Mouse (Mus musculus) inflammation-experienced regulatory T-cells (primary cell): ENCODE results near the gene Edf1. TPM values are rescaled to one million over a fixed set of nuclear protein-coding genes. Genes with fewer than 3 reads are reported as not detected.

ENCODE experiments used
- polyA plus RNA-seq, 2 experiments: library from polyadenylated mRNA; unstranded; fragments of 100-300 nt; shearing (Covaris generic); gene quantifications; one replicate each; pipeline ENCODE4 v1.2.1; 2017

Gene Edf1
- 100 to 1,000 TPM; 335 to 382 TPM for polyA plus RNA-seq

DNA sequence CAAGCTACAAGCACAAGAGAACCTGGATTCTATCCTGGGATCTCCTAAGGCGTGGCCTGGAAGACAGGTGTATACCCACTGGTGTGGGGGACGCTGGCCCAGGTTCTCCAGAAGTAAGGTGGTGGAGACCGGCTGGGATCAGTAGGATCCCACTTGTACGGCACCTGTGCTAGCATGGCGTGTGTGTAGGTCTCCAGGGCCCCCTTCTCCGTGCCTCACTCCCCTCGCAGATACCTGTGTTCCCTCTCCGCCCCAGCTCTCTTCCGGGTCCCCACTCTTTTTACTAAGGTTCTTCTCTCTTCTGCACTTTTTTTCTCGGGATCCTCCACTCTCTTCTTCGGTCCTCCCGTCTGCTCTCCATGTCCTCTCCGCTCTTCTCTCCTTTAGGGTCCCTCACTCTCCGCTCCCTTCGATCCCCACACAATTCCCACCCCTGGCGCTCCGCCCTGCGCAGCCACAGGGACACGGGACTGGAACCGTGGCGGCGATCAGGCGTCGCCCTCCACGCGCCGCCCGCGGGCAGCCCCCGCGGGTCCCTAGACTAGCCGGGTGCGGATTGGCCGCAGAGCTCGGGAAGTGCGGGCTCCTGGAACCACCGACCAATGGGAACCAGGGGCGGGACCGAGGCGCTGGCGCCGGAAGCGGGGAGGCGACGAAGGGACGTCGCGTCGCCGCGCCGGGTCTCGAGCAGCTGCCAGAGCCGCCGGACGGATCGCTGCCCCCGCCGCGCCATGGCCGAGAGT lies at the start of gene Edf1:
Gene Edf1, plus strand, starts transcription at position 627 of the 743 bp plus-strand sequence.

DNA sequence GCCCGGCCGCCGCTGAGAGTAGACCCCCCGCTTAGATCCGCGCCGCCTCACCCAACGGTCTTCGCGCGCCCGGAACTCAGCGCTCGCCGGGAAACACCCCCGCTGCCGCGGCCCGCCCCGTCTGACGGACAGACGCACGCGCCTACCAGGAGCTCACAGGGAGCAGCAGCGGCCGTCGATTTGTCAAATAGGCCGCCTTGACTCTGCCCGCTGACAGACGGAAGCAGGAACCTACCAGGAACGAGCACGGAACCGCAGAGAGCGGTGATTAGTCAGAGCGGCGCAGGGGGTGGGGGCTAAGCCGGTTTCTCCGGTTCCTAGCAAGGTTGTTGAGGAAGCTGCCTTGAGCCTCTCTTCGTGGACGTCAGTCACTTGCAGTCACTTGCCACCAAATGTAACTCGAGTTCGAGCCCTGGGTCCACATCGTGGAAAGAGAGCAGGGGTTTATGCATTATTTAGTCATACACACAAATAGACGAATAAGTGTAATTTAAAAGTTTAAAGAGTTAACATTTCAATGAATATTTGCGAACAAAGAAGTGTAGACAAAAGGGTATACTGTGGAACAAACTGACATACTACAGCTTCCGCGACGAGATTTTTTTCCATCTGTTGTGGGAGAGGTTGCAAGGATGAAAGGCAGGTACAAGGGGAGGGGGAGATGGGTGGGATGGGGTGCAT lies 10.7 kb upstream of the Edf1 start, which contains the start of gene Traf2:
Gene Traf2, minus strand, starts transcription at position 130 of the 681 bp plus-strand sequence.

DNA sequence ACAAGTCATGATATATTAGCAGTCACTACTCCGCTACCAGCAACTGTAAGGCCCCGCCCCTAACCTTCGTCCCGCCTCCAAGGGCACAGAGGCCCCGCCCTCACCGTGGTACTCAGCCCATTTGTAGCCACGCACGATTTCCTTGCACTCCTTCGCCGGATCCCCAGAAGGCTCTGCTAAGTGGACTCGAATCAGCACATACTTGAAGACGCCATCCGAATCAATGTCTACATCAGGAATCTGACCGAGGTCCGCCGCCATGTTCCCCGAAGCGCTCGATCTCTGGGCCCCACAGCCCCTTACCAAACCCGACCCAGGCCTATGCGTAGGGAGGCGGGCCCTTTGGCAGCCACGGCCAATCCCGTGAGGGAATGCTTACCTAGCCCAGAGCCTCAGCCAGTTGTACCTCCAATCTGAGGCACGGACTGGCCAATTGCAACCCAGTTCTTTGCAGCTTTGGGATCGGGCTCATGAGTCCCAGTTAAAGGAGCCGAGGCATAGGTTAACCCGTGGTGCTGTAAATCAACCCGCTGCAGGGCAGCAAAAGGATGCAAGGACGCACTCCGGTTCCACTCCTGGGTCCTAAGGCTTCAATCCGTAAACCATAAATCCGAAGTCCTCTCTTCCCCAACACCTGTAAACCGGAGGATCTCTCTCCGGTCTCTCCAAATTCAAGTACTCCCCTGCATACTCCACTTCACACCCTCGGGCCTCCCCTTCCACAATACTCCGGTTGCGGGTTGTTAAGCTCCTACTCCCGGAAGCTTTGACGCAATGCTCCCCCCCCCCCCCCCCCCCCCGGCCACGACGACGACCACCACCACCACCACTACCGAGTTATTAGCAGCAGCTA lies 17.2 kb downstream of the Edf1 start, which contains the start of the genes Mamdc4 and Phpt1:
Gene Mamdc4, minus strand, starts transcription at position 267 of the 853 bp plus-strand sequence.
Gene Phpt1, minus strand, starts transcription at position 646 of the 853 bp plus-strand sequence.

DNA sequence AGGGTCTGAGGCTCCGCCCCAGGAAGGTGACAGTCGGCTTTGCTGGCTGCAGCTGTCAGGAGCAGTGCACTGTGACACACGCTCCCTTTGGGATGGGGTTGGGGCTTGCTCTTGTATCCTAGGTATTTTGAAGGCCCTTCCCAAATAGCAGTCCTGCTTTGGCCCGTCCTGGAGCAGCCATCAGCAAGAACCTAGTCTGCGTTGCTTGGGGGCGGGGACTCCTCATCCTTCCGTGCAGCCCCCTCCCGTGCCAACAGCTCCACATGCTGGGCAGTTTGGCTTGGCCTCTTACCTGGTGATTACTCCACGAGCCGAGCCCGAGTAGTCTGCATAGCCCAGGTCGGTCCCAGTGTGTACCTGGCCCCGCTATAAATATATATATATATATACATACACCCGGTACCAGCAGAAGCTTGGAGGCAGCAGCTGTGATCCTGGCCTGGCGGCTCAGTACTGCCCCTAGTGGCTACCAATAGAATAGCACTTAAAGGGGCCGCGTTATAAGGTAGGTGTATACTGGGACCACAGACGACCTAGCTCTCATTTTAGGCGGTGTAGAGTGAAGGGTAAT lies 23.7 kb downstream of the Edf1 start, which contains the start of gene Ajm1:
Gene Ajm1, minus strand, starts transcription at position 464 of the 571 bp plus-strand sequence.

DNA sequence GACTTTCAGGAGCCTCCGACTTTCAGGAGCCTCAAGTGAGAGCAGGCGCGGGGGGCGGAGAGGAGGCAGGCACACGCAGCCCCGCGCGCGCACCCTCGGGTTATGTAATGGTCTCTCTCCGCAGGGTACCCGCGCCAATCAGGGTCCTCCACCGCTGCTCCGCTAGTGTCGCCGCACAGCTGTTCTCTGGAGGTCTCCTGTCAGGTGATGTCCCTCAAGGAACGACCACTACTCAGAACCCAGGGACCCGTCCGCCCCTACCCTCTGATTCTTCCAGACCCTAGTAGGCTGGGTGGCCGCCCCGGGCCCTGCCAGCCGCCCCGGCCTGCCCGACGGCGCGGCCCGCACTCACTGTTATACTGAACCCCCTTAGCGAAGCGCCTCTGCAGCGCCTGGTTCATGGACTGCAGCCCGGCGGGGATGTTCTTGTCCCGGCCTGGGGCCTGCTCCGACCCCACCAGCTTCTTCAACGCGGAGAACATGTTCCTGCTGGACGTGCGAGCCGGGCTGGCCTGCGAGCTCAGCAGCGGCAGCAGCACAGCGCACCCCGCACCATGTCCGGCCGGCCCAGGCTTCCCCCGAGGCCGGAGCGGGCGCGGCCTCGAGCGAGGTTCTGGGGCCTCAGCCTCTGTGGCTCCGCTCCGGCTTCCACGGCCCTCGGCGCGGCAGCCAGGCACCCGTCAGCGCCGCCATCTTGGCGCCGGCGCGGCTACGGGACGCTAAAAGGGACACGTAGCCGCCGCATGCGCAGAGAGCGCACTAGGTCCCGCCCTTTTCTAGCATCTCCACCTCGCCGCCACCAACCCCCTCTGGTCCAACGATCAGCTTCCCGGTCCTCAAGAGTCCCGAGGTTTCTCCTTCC lies 50.3 kb downstream of the Edf1 start, which contains the start of gene Rabl6:
Gene Rabl6, minus strand, starts transcription at position 761 of the 862 bp plus-strand sequence.

Other genes with a start within 250 kb of the Edf1 start
- gene Grin1, start 238.7 kb upstream of the Edf1 start, polyA plus RNA-seq = under 1 TPM; 0.41 to 0.78 TPM
- 10 to 100 TPM; 21.9 to 32.4 TPM for gene Man1b1, start 225.5 kb upstream of the Edf1 start, polyA plus RNA-seq
- 10 to 100 TPM; 21.7 to 25.4 TPM for gene Dpp7, start 201.5 kb upstream of the Edf1 start, polyA plus RNA-seq
- gene Uap1l1, start 192.2 kb upstream of the Edf1 start, polyA plus RNA-seq = 10 to 100 TPM; 30.5 to 53.8 TPM
- gene Sapcd2, start 185.5 kb upstream of the Edf1 start, polyA plus RNA-seq = under 1 TPM in 1 of 2 experiments, not detected in 1; 0.40 TPM
- under 1 TPM in 1 of 2 experiments, not detected in 1; 0.40 TPM for gene Entpd2, start 162.0 kb upstream of the Edf1 start, polyA plus RNA-seq
- 1 to 10 TPM; 4.3 to 6.2 TPM for gene Npdc1, start 158.5 kb upstream of the Edf1 start, polyA plus RNA-seq
- gene Fut7, start 134.6 kb upstream of the Edf1 start, polyA plus RNA-seq = 10 to 100 TPM in 1 of 2 experiments, 1 to 10 TPM in 1; 8.5 to 21.4 TPM
- gene Abca2, start 129.1 kb upstream of the Edf1 start, polyA plus RNA-seq = 10 to 100 TPM; 62.8 to 67.6 TPM
- 1 to 10 TPM; 3.4 to 4.3 TPM for gene Clic3, start 101.0 kb upstream of the Edf1 start, polyA plus RNA-seq
- 100 to 1,000 TPM in 1 of 2 experiments, 10 to 100 TPM in 1; 95.5 to 104 TPM for gene Paxx, start 96.8 kb upstream of the Edf1 start, polyA plus RNA-seq
- gene Ptgds, start 87.8 kb upstream of the Edf1 start, polyA plus RNA-seq = under 1 TPM in 1 of 2 experiments, not detected in 1; 0.37 TPM
- gene Lcn12, start 63.9 kb upstream of the Edf1 start, polyA plus RNA-seq = not detected
- 100 to 1,000 TPM; 107 to 134 TPM for gene Fbxw5, start 57.1 kb upstream of the Edf1 start, polyA plus RNA-seq
- 1 to 10 TPM; 7.5 to 9.3 TPM for gene C8g, start 56.1 kb upstream of the Edf1 start, polyA plus RNA-seq
- 10 to 100 TPM; 82.2 to 87.8 TPM for gene Traf2, start 10.9 kb upstream of the Edf1 start, polyA plus RNA-seq
- gene Mamdc4, start 17.0 kb downstream of the Edf1 start, polyA plus RNA-seq = 1 to 10 TPM in 1 of 2 experiments, under 1 TPM in 1; 0.58 to 1.6 TPM
- gene Phpt1, start 17.4 kb downstream of the Edf1 start, polyA plus RNA-seq = 10 to 100 TPM; 53.8 to 59.8 TPM
- gene Ajm1, start 23.9 kb downstream of the Edf1 start, polyA plus RNA-seq = 1 to 10 TPM in 1 of 2 experiments, under 1 TPM in 1; 0.93 to 1.2 TPM
- gene Rabl6, start 50.7 kb downstream of the Edf1 start, polyA plus RNA-seq = 10 to 100 TPM; 41.1 to 47.1 TPM
- not detected for gene Ccdc183, start 59.8 kb downstream of the Edf1 start, polyA plus RNA-seq
- 1 to 10 TPM; 4.1 TPM for gene Tmem141, start 64.2 kb downstream of the Edf1 start, polyA plus RNA-seq
- 10 to 100 TPM in 1 of 2 experiments, not detected in 1; 18.1 TPM for gene Fcna, start 70.2 kb downstream of the Edf1 start, polyA plus RNA-seq
- gene Lcn8, start 95.3 kb downstream of the Edf1 start, polyA plus RNA-seq = not detected
- not detected for gene Lcn5, start 100.1 kb downstream of the Edf1 start, polyA plus RNA-seq
- under 1 TPM in 1 of 2 experiments, not detected in 1; 0.33 TPM for gene Lcn6, start 118.9 kb downstream of the Edf1 start, polyA plus RNA-seq
- 1 to 10 TPM in 1 of 2 experiments, not detected in 1; 1.0 TPM for gene Lcn10, start 124.9 kb downstream of the Edf1 start, polyA plus RNA-seq
- gene Obp2a, start 142.2 kb downstream of the Edf1 start, polyA plus RNA-seq = 1 to 10 TPM in 1 of 2 experiments, not detected in 1; 1.3 TPM
- 100 to 1,000 TPM in 1 of 2 experiments, 10 to 100 TPM in 1; 88.1 to 160 TPM for gene Bmyc, start 148.9 kb downstream of the Edf1 start, polyA plus RNA-seq
- not detected for gene Obp2b, start 179.2 kb downstream of the Edf1 start, polyA plus RNA-seq
- not detected for gene Lcn3, start 207.7 kb downstream of the Edf1 start, polyA plus RNA-seq
- gene Lcn11, start 219.2 kb downstream of the Edf1 start, polyA plus RNA-seq = under 1 TPM in 1 of 2 experiments, not detected in 1; 0.45 TPM
- gene Gm13539, start 224.4 kb downstream of the Edf1 start, polyA plus RNA-seq = not detected